Mouse (Mus musculus) kidney, adult 2 months (tissue): ENCODE data around the gene Kif1bp.

Source experiments
- CTCF ChIP-seq: fragments of 200-500 bp; conservative IDR thresholded peaks from 2 replicates; pipeline ENCODE4 v1.5.1; 2011; ENCODE audit warnings: low read depth, mild to moderate bottlenecking, control low read depth, low read length, moderate library complexity, mixed read lengths; ENCODE audit not compliant: insufficient read depth, insufficient read length
- POLR2A ChIP-seq: fragments of 200-500 bp; IDR thresholded peaks from one replicate; pipeline ENCODE4 v1.6.1; 2011; ENCODE audit warnings: low read depth, low read length, control low read depth

GRCm38 (mm10) chr10:62545759-62546158, 32.5 kb downstream of the Kif1bp start:
- no peak for TF ChIP-seq POLR2A
- TF ChIP-seq CTCF: no peak
